Mouse (Mus musculus): ENCODE results near the gene Fgf2. TPM values are rescaled to one million over a fixed set of nuclear protein-coding genes. Genes with fewer than 3 reads are reported as not detected.

Gene Fgf2
- polyA plus RNA-seq, 1 experiment from 2014 or later, result 0.83 TPM

DNA sequence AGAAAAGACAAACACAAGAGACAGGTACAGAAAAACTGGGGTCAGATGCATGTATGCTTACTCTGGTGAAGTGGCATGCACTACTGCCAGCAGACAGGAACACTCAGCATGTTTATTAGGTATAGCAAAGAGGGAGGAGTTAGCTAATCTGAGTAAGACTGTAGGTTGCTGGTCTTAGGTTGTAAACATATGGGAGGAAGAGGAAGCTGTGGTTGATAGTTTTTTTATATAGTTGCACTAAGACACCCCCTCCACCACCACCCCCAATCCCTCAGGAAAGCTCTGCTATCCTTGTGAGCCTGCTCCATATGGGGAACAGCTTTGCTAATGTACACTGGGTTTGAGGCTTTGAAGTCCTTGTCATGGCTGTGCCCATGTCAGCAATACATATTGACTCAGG is 82.2 kb downstream of the Fgf2 start:
- ATAC-seq (replicated peaks; ENCODE audit: low FRiP score), result no peak
- DNase-seq (ENCODE audit: low spot score), result no peak
- Histone ChIP-seq H3K4me3 (ENCODE audit: low read depth, low read length) (no peak overlapping the region), H3K4me1 (replicated peaks; ENCODE audit: control insufficient read depth, insufficient read depth, low read length) (no peaks in the 10 kb centered on the region), H3K27ac (ENCODE audit: low read depth, low read length) (no peak overlapping the region), H3K27me3 (ENCODE audit: control insufficient read depth, insufficient read depth, low read length) (no peaks in the 10 kb centered on the region), H3K36me3 (ENCODE audit: control insufficient read depth, insufficient read depth, low read length) (no peaks in the 10 kb centered on the region; the same call in 1 of the 2 replicates), H3K4me2 (ENCODE audit: low read depth, low read length, severe bottlenecking) (no peak overlapping the region), H3K9me3 (ENCODE audit: control insufficient read depth, low read length) (no peaks in the 10 kb centered on the region), H3K9ac (ENCODE audit: low read length) (no peak overlapping the region)

DNA sequence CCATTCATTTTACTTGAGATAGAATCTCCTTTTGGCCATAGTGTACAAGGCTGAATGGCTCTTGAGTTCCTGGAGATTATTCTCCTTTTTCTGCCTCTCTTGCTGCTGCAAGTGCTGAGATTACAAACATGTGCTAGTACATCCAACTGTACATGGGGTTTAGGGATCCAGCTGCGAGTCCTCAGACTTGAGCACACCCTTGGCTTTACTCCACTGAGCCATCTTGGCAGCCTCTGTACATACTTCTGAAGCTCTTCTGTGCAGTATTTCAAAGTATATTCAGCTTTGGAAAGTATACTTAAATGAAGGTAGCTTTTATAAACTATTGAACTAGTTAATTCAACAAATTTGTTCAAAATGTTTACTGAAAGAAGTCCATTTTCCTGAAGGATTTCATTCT is 91.6 kb downstream of the Fgf2 start:
- Histone ChIP-seq H3K9me3 (ENCODE audit: control insufficient read depth, low read length) (no peaks in the 10 kb centered on the region), H3K27ac (ENCODE audit: low read depth, low read length) (no peak overlapping the region), H3K4me2 (ENCODE audit: low read depth, low read length, severe bottlenecking) (no peak overlapping the region), H3K27me3 (ENCODE audit: control insufficient read depth, insufficient read depth, low read length) (no peaks in the 10 kb centered on the region), H3K36me3 (ENCODE audit: control insufficient read depth, insufficient read depth, low read length) (no peaks in the 10 kb centered on the region), H3K9ac (ENCODE audit: low read length) (no peak overlapping the region), H3K4me3 (ENCODE audit: low read depth, low read length) (no peak overlapping the region), H3K4me1 (replicated peaks; ENCODE audit: control insufficient read depth, insufficient read depth, low read length) (no peaks in the 10 kb centered on the region)
- ATAC-seq (replicated peaks; ENCODE audit: low FRiP score) (no peak), DNase-seq (ENCODE audit: low spot score) (no peak)
- 87% methylated on average over 1 of the region's 1 CpGs for WGBS

DNA sequence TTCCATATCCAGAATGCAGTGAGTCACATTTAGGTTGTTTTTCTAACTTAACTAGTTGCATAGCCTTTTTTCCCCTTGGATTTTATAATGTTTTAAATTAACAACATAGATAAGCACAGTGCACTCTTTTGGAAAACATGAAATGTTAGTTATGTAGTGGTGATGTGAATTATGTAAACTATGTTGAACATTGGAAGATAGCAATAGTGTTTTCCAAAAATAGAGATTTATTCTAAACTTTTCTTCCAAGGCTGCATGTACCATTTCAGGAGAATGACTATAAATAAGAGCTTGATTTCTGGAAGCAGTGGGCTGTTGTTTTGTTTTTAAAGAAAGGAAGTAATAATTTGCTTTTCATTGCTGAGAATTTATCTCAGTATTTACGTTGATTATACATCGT is 95.3 kb downstream of the Fgf2 start:
- H3K27ac ChIP-seq (ENCODE audit: low read depth, low read length), result no peak overlapping the region
- H3K4me2 ChIP-seq (ENCODE audit: low read depth, low read length, severe bottlenecking), result no peak overlapping the region
- H3K9me3 ChIP-seq (ENCODE audit: control insufficient read depth, low read length), result no peaks in the 10 kb centered on the region
- no peaks in the 10 kb centered on the region; the same call in 1 of the 2 replicates for H3K36me3 ChIP-seq (ENCODE audit: control insufficient read depth, insufficient read depth, low read length)
- no peaks in the 10 kb centered on the region for H3K4me1 ChIP-seq (replicated peaks; ENCODE audit: control insufficient read depth, insufficient read depth, low read length)
- ATAC-seq (replicated peaks; ENCODE audit: low FRiP score) (no peak), DNase-seq (ENCODE audit: low spot score) (no peak)
- no peak overlapping the region for H3K9ac ChIP-seq (ENCODE audit: low read length)
- WGBS, result 90% methylated on average over 2 of the region's 2 CpGs
- H3K27me3 ChIP-seq (ENCODE audit: control insufficient read depth, insufficient read depth, low read length), result no peaks in the 10 kb centered on the region
- no peak overlapping the region for H3K4me3 ChIP-seq (ENCODE audit: low read depth, low read length)

DNA sequence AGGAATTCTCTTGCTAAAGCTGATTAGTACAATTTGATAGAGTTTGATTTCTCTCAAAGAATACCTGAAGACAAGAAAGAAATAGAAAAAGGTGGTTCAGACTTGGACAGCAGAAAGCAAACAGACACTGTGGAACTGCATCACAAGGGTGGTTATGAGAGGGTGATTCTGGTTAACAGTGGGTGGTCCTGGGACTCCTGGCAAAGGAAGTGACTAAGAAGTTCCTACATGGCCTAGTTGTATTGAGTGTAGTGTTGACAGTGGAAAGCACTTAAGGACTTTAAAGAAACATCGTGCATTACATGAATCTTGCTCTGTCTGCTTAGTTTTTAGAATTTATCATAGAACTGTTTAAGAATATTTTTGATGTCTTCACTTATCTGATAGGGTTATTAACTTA is 107.8 kb downstream of the Fgf2 start:
- no peak for ATAC-seq (replicated peaks; ENCODE audit: low FRiP score)
- no peaks in the 10 kb centered on the region for H3K27me3 ChIP-seq (ENCODE audit: control insufficient read depth, insufficient read depth, low read length)
- H3K4me3 ChIP-seq (ENCODE audit: low read depth, low read length), result no peak overlapping the region
- H3K4me2 ChIP-seq (ENCODE audit: low read depth, low read length, severe bottlenecking), result no peak overlapping the region
- H3K9me3 ChIP-seq (ENCODE audit: control insufficient read depth, low read length), result no peaks in the 10 kb centered on the region
- no peak for DNase-seq (ENCODE audit: low spot score)
- no peaks in the 10 kb centered on the region for H3K36me3 ChIP-seq (ENCODE audit: control insufficient read depth, insufficient read depth, low read length)
- H3K27ac ChIP-seq (ENCODE audit: low read depth, low read length), result no peak overlapping the region
- 93% methylated on average over 1 of the region's 1 CpGs for WGBS
- no peaks in the 10 kb centered on the region for H3K4me1 ChIP-seq (replicated peaks; ENCODE audit: control insufficient read depth, insufficient read depth, low read length)
- no peak overlapping the region for H3K9ac ChIP-seq (ENCODE audit: low read length)

Other genes with a start within 250 kb of the Fgf2 start
- 0.33 and 0.57 TPM in 2 replicates for gene Il2, start 222.4 kb upstream of the Fgf2 start, polyA plus RNA-seq (2014; fragmentation: Nextera tagmentation; extraction: Ambion mirVana)
- not detected in 2 replicates for gene Il21, start 115.7 kb upstream of the Fgf2 start, polyA plus RNA-seq (2014; fragmentation: Nextera tagmentation; extraction: Ambion mirVana)
- gene Bbs12, start 35.8 kb upstream of the Fgf2 start, polyA plus RNA-seq (2014; fragmentation: Nextera tagmentation; extraction: Ambion mirVana), result 8.8 and 9.3 TPM in 2 replicates
- gene Cetn4, start 35.6 kb upstream of the Fgf2 start, polyA plus RNA-seq (2014; fragmentation: Nextera tagmentation; extraction: Ambion mirVana), result 0.84 and 2.5 TPM in 2 replicates
- 51.6 and 55.0 TPM in 2 replicates for gene Spata5, start 71.5 kb downstream of the Fgf2 start, polyA plus RNA-seq (2014; fragmentation: Nextera tagmentation; extraction: Ambion mirVana)
- 4.4 and 4.5 TPM in 2 replicates for gene Nudt6, start 71.9 kb downstream of the Fgf2 start, polyA plus RNA-seq (2014; fragmentation: Nextera tagmentation; extraction: Ambion mirVana)